Mouse (Mus musculus): Measurements from ENCODE around the gene Drd5. TPM values are rescaled to one million over a fixed set of nuclear protein-coding genes. Genes with fewer than 3 reads are reported as not detected.

Gene Drd5
- total RNA-seq, 1 experiment: not detected

GRCm38 (mm10) chr5:38350351-38350929 lies 31.3 kb downstream of the Drd5 start:
- Histone ChIP-seq H3K36me3 (ENCODE audit: control insufficient read depth, insufficient read depth, low read length, poor library complexity, severe bottlenecking) (no peaks in the 10 kb centered on the region), H3K4me1 (ENCODE audit: control insufficient read depth in 2 of 2, insufficient read depth in 2 of 2, low read length in 2 of 2, poor library complexity in 1 of 2) (no peaks in the 10 kb centered on the region), H3K9me3 (ENCODE audit: control insufficient read depth, insufficient read depth, low read depth, low read length) (no peaks in the 10 kb centered on the region), H3K4me3 (ENCODE audit: insufficient read depth in 1 of 2, low read depth in 1 of 2, low read length in 2 of 2, poor library complexity in 1 of 2, severe bottlenecking in 1 of 2) (no peak overlapping the region), H3K9ac (ENCODE audit: insufficient read depth, low read depth, low read length, poor library complexity, severe bottlenecking) (no peak overlapping the region), H3K27ac (ENCODE audit: insufficient read depth, low read depth, low read length, poor library complexity, severe bottlenecking) (no peak overlapping the region)
- no peak for TF ChIP-seq HCFC1 (IDR thresholded peaks at IDR 0.05; ENCODE audit: borderline replicate concordance, insufficient read depth, low read length)
- TF ChIP-seq CHD2 (IDR thresholded peaks at IDR 0.05; ENCODE audit: low read depth, low read length): no peak
- in situ Hi-C loops (cut with MboI; ENCODE audit: low sequenced_read_pairs in 2 of 2, unreplicated experiment in 2 of 2): no loop called here
- DNase-seq (ENCODE audit: low read depth, low spot score): peak; percentile 4

DNA sequence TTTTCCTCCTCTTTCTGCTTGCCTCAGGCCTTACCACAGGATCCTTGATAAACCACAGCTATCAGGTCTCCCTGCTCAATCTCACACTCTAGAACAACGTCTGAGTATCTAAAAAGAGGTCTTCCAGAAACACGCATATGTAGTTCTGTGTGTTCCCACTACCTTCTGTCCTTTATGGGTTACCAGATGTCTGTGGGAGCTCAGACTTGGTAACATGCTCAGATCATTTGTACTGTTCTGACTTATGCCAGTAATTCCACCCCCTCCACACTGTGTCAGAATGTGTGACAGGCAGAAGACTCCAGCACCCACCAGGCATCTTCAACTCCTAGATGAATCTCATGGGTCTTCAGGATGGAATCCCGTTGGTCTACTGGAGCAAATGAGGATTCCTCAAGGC lies 37.8 kb downstream of the Drd5 start:
- Histone ChIP-seq H3K9ac (ENCODE audit: insufficient read depth, low read depth, low read length, poor library complexity, severe bottlenecking) (no peak overlapping the region), H3K4me3 (ENCODE audit: insufficient read depth in 1 of 2, low read depth in 1 of 2, low read length in 2 of 2, poor library complexity in 1 of 2, severe bottlenecking in 1 of 2) (no peak overlapping the region), H3K36me3 (ENCODE audit: control insufficient read depth, insufficient read depth, low read length, poor library complexity, severe bottlenecking) (no peaks in the 10 kb centered on the region), H3K4me1 (ENCODE audit: control insufficient read depth in 2 of 2, insufficient read depth in 2 of 2, low read length in 2 of 2, poor library complexity in 1 of 2) (no peaks in the 10 kb centered on the region), H3K9me3 (ENCODE audit: control insufficient read depth, insufficient read depth, low read depth, low read length) (no peaks in the 10 kb centered on the region), H3K27ac (ENCODE audit: insufficient read depth, low read depth, low read length, poor library complexity, severe bottlenecking) (no peak overlapping the region)
- TF ChIP-seq ZNF384 (IDR thresholded peaks at IDR 0.05; ENCODE audit: low read depth, low read length) (no peak), ZC3H11A (IDR thresholded peaks at IDR 0.05; ENCODE audit: borderline replicate concordance, low read depth, low read length) (no peak), CHD2 (IDR thresholded peaks at IDR 0.05; ENCODE audit: low read depth, low read length) (no peak), HCFC1 (IDR thresholded peaks at IDR 0.05; ENCODE audit: borderline replicate concordance, insufficient read depth, low read length) (no peak), MAFK (IDR thresholded peaks at IDR 0.05; ENCODE audit: insufficient read depth, low read depth, low read length) (no peak)
- in situ Hi-C loops (cut with MboI; ENCODE audit: low sequenced_read_pairs in 2 of 2, unreplicated experiment in 2 of 2): no loop called here
- DNase-seq (ENCODE audit: low read depth, low spot score): no peak

- H3K9ac ChIP-seq (ENCODE audit: insufficient read depth, low read depth, low read length, poor library complexity, severe bottlenecking): no peak overlapping the region
- no peak overlapping the region for H3K4me3 ChIP-seq (ENCODE audit: insufficient read depth in 1 of 2, low read depth in 1 of 2, low read length in 2 of 2, poor library complexity in 1 of 2, severe bottlenecking in 1 of 2)
- H3K36me3 ChIP-seq (ENCODE audit: control insufficient read depth, insufficient read depth, low read length, poor library complexity, severe bottlenecking): no peaks in the 10 kb centered on the region
- H3K4me1 ChIP-seq (ENCODE audit: control insufficient read depth in 2 of 2, insufficient read depth in 2 of 2, low read length in 2 of 2, poor library complexity in 1 of 2): no peaks in the 10 kb centered on the region
- no peak overlapping the region for H3K27ac ChIP-seq (ENCODE audit: insufficient read depth, low read depth, low read length, poor library complexity, severe bottlenecking)
- no peak for DNase-seq (ENCODE audit: low read depth, low spot score)
- in situ Hi-C loops (cut with MboI; ENCODE audit: low sequenced_read_pairs in 2 of 2, unreplicated experiment in 2 of 2): no loop called here
- H3K9me3 ChIP-seq (ENCODE audit: control insufficient read depth, insufficient read depth, low read depth, low read length): no peaks in the 10 kb centered on the region
- TF ChIP-seq MAFK (IDR thresholded peaks at IDR 0.05; ENCODE audit: insufficient read depth, low read depth, low read length): no peak
- TF ChIP-seq HCFC1 (IDR thresholded peaks at IDR 0.05; ENCODE audit: borderline replicate concordance, insufficient read depth, low read length): no peak
- TF ChIP-seq CHD2 (IDR thresholded peaks at IDR 0.05; ENCODE audit: low read depth, low read length): no peak
- TF ChIP-seq ZNF384 (IDR thresholded peaks at IDR 0.05; ENCODE audit: low read depth, low read length): no peak
- TF ChIP-seq ZC3H11A (IDR thresholded peaks at IDR 0.05; ENCODE audit: borderline replicate concordance, low read depth, low read length): no peak
Observed at GRCm38 (mm10) chr5:38359716-38360115, 40.5 kb downstream of the Drd5 start.

DNA sequence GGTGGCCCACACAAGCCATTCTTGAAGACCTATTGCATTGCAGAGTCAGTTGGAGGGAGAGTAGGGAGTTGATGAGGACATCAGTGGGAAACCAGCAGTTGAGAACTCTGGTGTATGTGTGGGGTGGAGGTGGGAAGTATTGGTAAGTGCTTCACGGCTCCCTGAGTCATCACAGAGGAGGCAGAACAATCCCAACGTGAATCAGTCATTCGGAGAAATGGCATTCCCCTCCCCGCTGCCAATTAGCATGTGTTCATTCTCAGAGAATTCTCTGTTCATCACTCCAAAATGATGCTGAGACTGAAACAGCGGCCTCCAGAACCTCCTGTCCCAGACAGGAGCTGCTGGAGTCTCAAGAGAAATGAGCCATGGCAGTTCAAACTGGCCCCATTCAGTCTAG lies 45.2 kb downstream of the Drd5 start:
- in situ Hi-C loops (cut with MboI; ENCODE audit: low sequenced_read_pairs in 2 of 2, unreplicated experiment in 2 of 2): no loop called here
- peaks cover 0 to 11% of the 10 kb centered on the region in 2 experiments; a peak in 3 of 4 replicates for H3K4me1 ChIP-seq (ENCODE audit: control insufficient read depth in 2 of 2, insufficient read depth in 2 of 2, low read length in 2 of 2, poor library complexity in 1 of 2)

DNA sequence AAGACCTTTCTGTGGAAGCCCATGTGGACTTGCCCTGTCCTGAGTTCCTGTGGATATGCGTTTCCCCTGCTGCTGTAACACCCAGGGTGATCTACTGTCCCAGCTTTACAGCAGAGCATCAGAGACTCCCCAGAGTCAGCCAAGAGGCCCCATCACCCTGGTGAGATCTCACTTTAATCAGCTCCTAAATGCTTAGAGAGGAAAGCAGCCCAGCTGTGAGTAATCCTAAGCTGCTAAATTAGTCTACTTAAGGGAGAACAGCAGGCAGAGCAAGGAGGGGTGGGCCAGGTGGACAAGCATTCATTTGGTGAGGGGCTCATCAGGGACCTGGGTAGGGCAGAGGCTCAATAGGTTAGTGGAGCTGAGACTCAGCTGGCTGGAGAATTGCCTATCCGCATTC lies 46.4 kb downstream of the Drd5 start:
- no peak overlapping the region for H3K27ac ChIP-seq (ENCODE audit: insufficient read depth, low read depth, low read length, poor library complexity, severe bottlenecking)

More for the DNA sequence above, 45.2 kb downstream of the Drd5 start:
- Histone ChIP-seq H3K4me3 (ENCODE audit: insufficient read depth in 1 of 2, low read depth in 1 of 2, low read length in 2 of 2, poor library complexity in 1 of 2, severe bottlenecking in 1 of 2) (no peak overlapping the region), H3K36me3 (ENCODE audit: control insufficient read depth, insufficient read depth, low read length, poor library complexity, severe bottlenecking) (no peaks in the 10 kb centered on the region), H3K9ac (ENCODE audit: insufficient read depth, low read depth, low read length, poor library complexity, severe bottlenecking) (no peak overlapping the region), H3K27ac (ENCODE audit: insufficient read depth, low read depth, low read length, poor library complexity, severe bottlenecking) (no peak overlapping the region), H3K9me3 (ENCODE audit: control insufficient read depth, insufficient read depth, low read depth, low read length) (no peaks in the 10 kb centered on the region)
- DNase-seq (ENCODE audit: low read depth, low spot score): no peak
- TF ChIP-seq MAFK (IDR thresholded peaks at IDR 0.05; ENCODE audit: insufficient read depth, low read depth, low read length) (no peak), HCFC1 (IDR thresholded peaks at IDR 0.05; ENCODE audit: borderline replicate concordance, insufficient read depth, low read length) (no peak), ZNF384 (IDR thresholded peaks at IDR 0.05; ENCODE audit: low read depth, low read length) (no peak), ZC3H11A (IDR thresholded peaks at IDR 0.05; ENCODE audit: borderline replicate concordance, low read depth, low read length) (no peak), CHD2 (IDR thresholded peaks at IDR 0.05; ENCODE audit: low read depth, low read length) (no peak)

More for the DNA sequence above, 46.4 kb downstream of the Drd5 start:
- no peak for DNase-seq (ENCODE audit: low read depth, low spot score)
- in situ Hi-C loops (cut with MboI; ENCODE audit: low sequenced_read_pairs in 2 of 2, unreplicated experiment in 2 of 2): no loop called here
- Histone ChIP-seq H3K4me3 (ENCODE audit: insufficient read depth in 1 of 2, low read depth in 1 of 2, low read length in 2 of 2, poor library complexity in 1 of 2, severe bottlenecking in 1 of 2) (no peak overlapping the region), H3K9me3 (ENCODE audit: control insufficient read depth, insufficient read depth, low read depth, low read length) (no peaks in the 10 kb centered on the region), H3K4me1 (ENCODE audit: control insufficient read depth in 2 of 2, insufficient read depth in 2 of 2, low read length in 2 of 2, poor library complexity in 1 of 2) (peaks cover 0 to 11% of the 10 kb centered on the region in 2 experiments; a peak in 3 of 4 replicates), H3K36me3 (ENCODE audit: control insufficient read depth, insufficient read depth, low read length, poor library complexity, severe bottlenecking) (no peaks in the 10 kb centered on the region), H3K9ac (ENCODE audit: insufficient read depth, low read depth, low read length, poor library complexity, severe bottlenecking) (no peak overlapping the region)
- TF ChIP-seq HCFC1 (IDR thresholded peaks at IDR 0.05; ENCODE audit: borderline replicate concordance, insufficient read depth, low read length) (no peak), ZNF384 (IDR thresholded peaks at IDR 0.05; ENCODE audit: low read depth, low read length) (no peak), CHD2 (IDR thresholded peaks at IDR 0.05; ENCODE audit: low read depth, low read length) (no peak), MAFK (IDR thresholded peaks at IDR 0.05; ENCODE audit: insufficient read depth, low read depth, low read length) (no peak), ZC3H11A (IDR thresholded peaks at IDR 0.05; ENCODE audit: borderline replicate concordance, low read depth, low read length) (no peak)

Measured in ES-E14 (cell line).